Mouse (Mus musculus): ENCODE measurements around the gene Dmpk. TPM values are rescaled to one million over a fixed set of nuclear protein-coding genes. Genes with fewer than 3 reads are reported as not detected.

The Dmpk gene
- polyA plus RNA-seq, 1 experiment from 2014 or later = 154 TPM

DNA sequence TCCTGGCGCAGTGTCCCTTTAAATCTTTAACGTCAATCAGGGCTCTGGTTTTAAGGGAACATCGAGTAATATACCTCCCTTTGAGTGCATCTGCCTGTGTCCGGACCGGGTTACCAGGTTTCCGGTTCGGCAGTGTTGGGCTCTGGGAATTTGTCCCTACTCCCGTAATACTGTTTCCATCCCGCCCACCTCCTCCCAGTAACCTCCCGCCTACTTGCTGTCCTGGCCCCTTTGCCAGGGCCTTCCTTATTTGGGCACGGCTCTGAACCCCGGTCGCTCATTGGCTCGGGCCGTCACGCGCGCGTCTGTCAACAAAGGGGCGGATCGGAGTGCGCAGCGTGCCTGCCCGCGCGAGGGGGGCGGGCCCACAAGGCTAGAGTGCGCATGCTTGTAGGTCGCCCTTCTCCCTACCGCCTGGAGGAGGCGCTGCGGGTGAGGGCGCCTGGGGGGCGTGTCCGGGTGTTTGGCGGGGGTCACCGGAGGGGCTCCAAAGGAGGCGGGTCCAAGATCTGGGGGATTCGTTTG lies 47.7 kb downstream of the Dmpk start:
- no peak for TF ChIP-seq CTCF (IDR thresholded peaks at IDR 0.05)
- ATAC-seq (peak; percentile 98), DNase-seq (ENCODE audit: low read depth, low spot score) (peak; percentile 94)
- ChIA-PET POLR2A (interaction anchor here (0.8 kb wide), 1 partner anchor 208 kb away, joined by 3 read pairs; no protein-coding TSS in a partner anchor), CTCF (interaction anchor here (1.2 kb wide), 1 partner anchor 18 kb away, joined by 4 read pairs; no protein-coding TSS in a partner anchor)
- H3K27me3 ChIP-seq = no peaks in the 10 kb centered on the region
- in situ Hi-C loops (cut with MboI; ENCODE audit: low pct_unique_long_range_greater_than_20kb) = no loop called here

DNA sequence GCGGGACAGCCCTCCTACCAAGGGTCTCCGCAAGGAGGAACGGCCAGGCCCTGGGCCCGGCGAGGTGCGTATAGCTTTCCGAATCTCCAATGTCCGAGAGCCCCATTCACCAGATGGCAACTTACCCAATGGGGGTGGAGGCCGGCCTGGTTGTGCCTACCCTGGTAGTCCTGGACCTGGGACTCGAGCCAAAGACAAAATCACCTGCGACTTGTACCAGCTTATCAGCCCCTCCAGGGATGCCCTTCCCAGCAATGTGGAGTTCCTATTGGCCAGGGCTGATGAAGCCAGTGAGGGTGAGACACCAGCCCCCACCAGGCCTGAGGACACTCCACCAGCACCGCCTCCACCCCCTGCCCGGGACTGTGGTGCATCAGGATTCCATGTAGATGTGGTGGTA lies 52.5 kb downstream of the Dmpk start:
- no peaks in the 10 kb centered on the region for H3K27me3 ChIP-seq
- ATAC-seq = no peak
- ChIA-PET POLR2A (interaction anchor here (2.0 kb wide), 1 partner anchor 10 kb away, joined by 4 read pairs; no protein-coding TSS in a partner anchor), CTCF (interaction anchor here (1.7 kb wide), 1 partner anchor 17 kb away, joined by 5 read pairs; no protein-coding TSS in a partner anchor)
- DNase-seq (ENCODE audit: low read depth, low spot score) = no peak
- in situ Hi-C loops (cut with MboI; ENCODE audit: low pct_unique_long_range_greater_than_20kb) = no loop called here
- TF ChIP-seq CTCF (IDR thresholded peaks at IDR 0.05) = no peak

GRCm38 (mm10) chr7:19136673-19137334 lies 53.2 kb downstream of the Dmpk start:
- ATAC-seq (no peak), DNase-seq (ENCODE audit: low read depth, low spot score) (no peak)
- in situ Hi-C loops (cut with MboI; ENCODE audit: low pct_unique_long_range_greater_than_20kb) = no loop called here
- CTCF ChIA-PET = interaction anchor here (0.6 to 1.7 kb wide), 2 partner anchors 12 to 17 kb away, joined by 3 to 5 read pairs; partner anchors contain the start of gene Qpctl
- no peak for TF ChIP-seq CTCF (IDR thresholded peaks at IDR 0.05)
- POLR2A ChIA-PET = interaction anchor here (2.0 kb wide), 1 partner anchor 9 kb away, joined by 4 read pairs; no protein-coding TSS in a partner anchor
- H3K27me3 ChIP-seq = no peaks in the 10 kb centered on the region

DNA sequence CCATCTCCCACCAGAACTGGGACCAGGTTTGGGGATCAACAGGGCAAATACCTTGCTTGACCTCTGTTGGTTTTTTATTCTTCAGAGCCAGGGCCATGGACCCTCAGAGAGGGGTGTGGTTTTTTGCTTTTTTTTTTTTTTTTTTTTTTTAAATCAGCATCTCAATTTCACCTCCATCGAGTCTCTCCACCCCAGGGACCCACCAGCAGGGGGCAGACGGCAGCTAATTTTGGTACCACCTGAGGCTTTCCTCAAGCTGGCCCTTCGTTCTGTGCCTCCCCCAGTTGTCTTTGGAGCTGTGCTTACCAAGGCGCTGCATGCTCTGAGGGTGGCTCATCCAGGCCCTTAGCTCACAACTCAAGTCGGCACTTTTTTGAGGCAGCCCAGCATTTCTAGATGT lies 53.7 kb downstream of the Dmpk start:
- CTCF ChIA-PET = interaction anchor here (0.6 to 1.7 kb wide), 2 partner anchors 12 to 16 kb away, joined by 3 to 5 read pairs; partner anchors contain the start of gene Qpctl
- in situ Hi-C loops (cut with MboI; ENCODE audit: low pct_unique_long_range_greater_than_20kb) = no loop called here
- no peak for ATAC-seq
- no peak for DNase-seq (ENCODE audit: low read depth, low spot score)
- TF ChIP-seq CTCF (IDR thresholded peaks at IDR 0.05) = no peak
- no peaks in the 10 kb centered on the region for H3K27me3 ChIP-seq
- POLR2A ChIA-PET = interaction anchor here (0.6 to 2.0 kb wide), 3 partner anchors 9 to 43 kb away, joined by 3 to 6 read pairs (median 4); no protein-coding TSS in a partner anchor

Other genes with a start within 250 kb of the Dmpk start
- 0.03 TPM for gene Mill2, start 243.9 kb upstream of the Dmpk start, polyA plus RNA-seq (2021)
- 0.33 TPM for gene Pglyrp1, start 212.5 kb upstream of the Dmpk start, polyA plus RNA-seq (2021)
- 23.7 TPM for gene Ccdc61, start 173.4 kb upstream of the Dmpk start, polyA plus RNA-seq (2021)
- gene Nova2, start 158.0 kb upstream of the Dmpk start, polyA plus RNA-seq (2021) = 0.19 TPM
- not detected for gene Nanos2, start 96.4 kb upstream of the Dmpk start, polyA plus RNA-seq (2021)
- 15.3 TPM for gene Mypop, start 92.6 kb upstream of the Dmpk start, polyA plus RNA-seq (2021)
- gene Irf2bp1, start 79.8 kb upstream of the Dmpk start, polyA plus RNA-seq (2021) = 31.5 TPM
- gene Foxa3, start 60.3 kb upstream of the Dmpk start, polyA plus RNA-seq (2021) = 0.09 TPM
- gene Sympk, start 59.5 kb upstream of the Dmpk start, polyA plus RNA-seq (2021) = 104 TPM
- not detected for gene Rsph6a, start 29.2 kb upstream of the Dmpk start, polyA plus RNA-seq (2021)
- gene Dmwd, start 7.6 kb upstream of the Dmpk start, polyA plus RNA-seq (2021) = 73.4 TPM
- 12.6 TPM for gene Six5, start 10.7 kb downstream of the Dmpk start, polyA plus RNA-seq (2021)
- 0.03 TPM for gene Gm4969, start 34.5 kb downstream of the Dmpk start, polyA plus RNA-seq (2021)
- gene Fbxo46, start 36.0 kb downstream of the Dmpk start, polyA plus RNA-seq (2021) = 13.0 TPM
- 15.8 TPM for gene Qpctl, start 65.4 kb downstream of the Dmpk start, polyA plus RNA-seq (2021)
- 108 TPM for gene Snrpd2, start 65.9 kb downstream of the Dmpk start, polyA plus RNA-seq (2021)
- gene Gipr, start 82.3 kb downstream of the Dmpk start, polyA plus RNA-seq (2021) = 0.08 TPM
- 73.6 TPM for gene Eml2, start 92.6 kb downstream of the Dmpk start, polyA plus RNA-seq (2021)
- 0.19 TPM for gene Gpr4, start 128.7 kb downstream of the Dmpk start, polyA plus RNA-seq (2021)
- gene Opa3, start 144.5 kb downstream of the Dmpk start, polyA plus RNA-seq (2021) = 39.2 TPM
- 142 TPM for gene Vasp, start 188.0 kb downstream of the Dmpk start, polyA plus RNA-seq (2021)
- gene Ppm1n, start 196.2 kb downstream of the Dmpk start, polyA plus RNA-seq (2021) = 0.14 TPM
- 4.0 TPM for gene Rtn2, start 198.8 kb downstream of the Dmpk start, polyA plus RNA-seq (2021)
- 72.9 TPM for gene Fosb, start 226.2 kb downstream of the Dmpk start, polyA plus RNA-seq (2021)

Data from Patski (cell line).